Mouse (Mus musculus): ENCODE results near the gene Nfib. TPM values are rescaled to one million over a fixed set of nuclear protein-coding genes. Genes with fewer than 3 reads are reported as not detected.

Gene Nfib
- polyA plus RNA-seq, 1 experiment from 2014 or later = 9.5 TPM

GRCm38 (mm10) chr4:82406511-82406910 is 299.0 kb downstream of the Nfib start:
- no peaks in the 10 kb centered on the region for H3K36me3 ChIP-seq
- H3K4me3 ChIP-seq = no peak overlapping the region
- no peak overlapping the region for H3K4me2 ChIP-seq
- no peaks in the 10 kb centered on the region for H3K27me3 ChIP-seq (replicated peaks)
- H3K4me1 ChIP-seq = no peaks in the 10 kb centered on the region
- H3K27ac ChIP-seq = no peak overlapping the region
- no peaks in the 10 kb centered on the region for H3K9me3 ChIP-seq (replicated peaks)
- no peak for ATAC-seq
- 64% methylated on average over 6 of the region's 6 CpGs for WGBS (ENCODE audit: insufficient replicate concordance)
- no peak overlapping the region for H3K9ac ChIP-seq

- no peaks in the 10 kb centered on the region for H3K9me3 ChIP-seq (replicated peaks)
- H3K36me3 ChIP-seq = no peaks in the 10 kb centered on the region
- H3K27ac ChIP-seq = no peak overlapping the region
- WGBS (ENCODE audit: insufficient replicate concordance) = 72% methylated on average over 5 of the region's 5 CpGs
- no peak overlapping the region for H3K4me2 ChIP-seq
- no peak overlapping the region for H3K4me3 ChIP-seq
- no peaks in the 10 kb centered on the region for H3K27me3 ChIP-seq (replicated peaks)
- H3K9ac ChIP-seq = no peak overlapping the region
- ATAC-seq = no peak
- no peaks in the 10 kb centered on the region for H3K4me1 ChIP-seq
These were observed 299.8 kb downstream of the Nfib start for GRCm38 (mm10) chr4:82405791-82406190.

GRCm38 (mm10) chr4:82403975-82404651 is 301.4 kb downstream of the Nfib start:
- H3K27ac ChIP-seq = no peak overlapping the region
- peaks cover 10% of the 10 kb centered on the region; the same call in 1 of the 2 replicates for H3K4me1 ChIP-seq
- no peak for ATAC-seq

DNA sequence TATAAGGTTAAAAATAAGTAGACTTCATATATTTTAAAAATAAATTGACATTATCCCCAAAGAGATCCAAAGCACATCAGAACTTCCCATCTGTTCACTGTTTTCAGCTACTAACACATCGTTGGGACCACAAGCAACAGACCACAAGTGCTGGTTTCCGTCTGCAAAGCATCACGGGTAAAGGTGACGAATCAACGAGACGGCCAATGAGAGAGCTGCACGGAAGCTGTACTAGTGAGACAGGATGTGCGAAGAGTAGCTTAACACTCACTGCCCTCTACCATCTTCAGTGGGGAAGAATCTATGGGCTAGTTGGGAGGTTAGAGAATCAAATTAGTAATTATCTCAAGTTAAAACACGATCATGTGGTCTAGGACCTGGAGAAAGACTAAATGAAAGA is 302.9 kb downstream of the Nfib start:
- ATAC-seq = no peak
- no peaks in the 10 kb centered on the region for H3K9me3 ChIP-seq (replicated peaks)
- H3K4me1 ChIP-seq = peaks cover 10% of the 10 kb centered on the region; the same call in 1 of the 2 replicates
- H3K36me3 ChIP-seq = no peaks in the 10 kb centered on the region
- H3K27ac ChIP-seq = no peak overlapping the region
- no peaks in the 10 kb centered on the region for H3K27me3 ChIP-seq (replicated peaks)
- H3K4me3 ChIP-seq = no peak overlapping the region
- no peak overlapping the region for H3K4me2 ChIP-seq
- 76% methylated on average over 9 of the region's 9 CpGs for WGBS (ENCODE audit: insufficient replicate concordance)
- no peak overlapping the region for H3K9ac ChIP-seq

More at GRCm38 (mm10) chr4:82403975-82404651, 301.4 kb downstream of the Nfib start:
- Histone ChIP-seq H3K4me2 (no peak overlapping the region), H3K9ac (no peak overlapping the region), H3K9me3 (replicated peaks) (no peaks in the 10 kb centered on the region), H3K4me3 (no peak overlapping the region), H3K36me3 (no peaks in the 10 kb centered on the region), H3K27me3 (replicated peaks) (no peaks in the 10 kb centered on the region)
- whole genome bisulfite sequencing (ENCODE audit: insufficient replicate concordance) = 66% methylated on average over 13 of the region's 13 CpGs

- Histone ChIP-seq H3K4me2 (no peak overlapping the region), H3K9ac (no peak overlapping the region), H3K4me1 (peaks cover 10% of the 10 kb centered on the region; the same call in 1 of the 2 replicates), H3K27ac (no peak overlapping the region), H3K4me3 (no peak overlapping the region), H3K27me3 (replicated peaks) (no peaks in the 10 kb centered on the region), H3K9me3 (replicated peaks) (no peaks in the 10 kb centered on the region), H3K36me3 (no peaks in the 10 kb centered on the region)
- ATAC-seq = no peak
- 46% methylated on average over 3 of the region's 3 CpGs for WGBS (ENCODE audit: insufficient replicate concordance)
These were observed 304.0 kb downstream of the Nfib start for GRCm38 (mm10) chr4:82401450-82402061.

DNA sequence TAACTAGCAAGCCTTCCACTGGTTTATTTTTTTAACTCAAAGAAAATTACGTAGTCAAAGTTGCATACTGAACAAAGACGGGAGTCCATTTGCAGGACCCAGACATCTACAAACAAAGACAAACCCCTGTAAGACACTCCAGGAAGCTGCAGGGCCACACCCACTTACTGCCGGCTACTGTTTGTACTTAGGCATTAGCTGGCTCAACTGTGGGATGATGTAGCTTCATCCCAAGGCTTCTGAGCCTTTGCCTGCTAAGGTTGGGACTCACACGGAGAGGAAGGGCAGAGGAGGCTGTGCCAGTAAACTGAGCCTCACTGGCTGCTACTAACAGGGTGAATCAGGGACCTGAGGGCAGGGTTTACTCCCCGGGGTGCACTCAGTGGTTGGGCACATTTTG is 305.0 kb downstream of the Nfib start:
- no peaks in the 10 kb centered on the region for H3K36me3 ChIP-seq
- WGBS (ENCODE audit: insufficient replicate concordance) = 27% methylated on average over 5 of the region's 5 CpGs
- H3K4me2 ChIP-seq = no peak overlapping the region
- no peak overlapping the region for H3K9ac ChIP-seq
- H3K27ac ChIP-seq = peak overlapping the region; percentile 51; the same call in 1 of the 2 replicates
- no peak for ATAC-seq
- H3K4me1 ChIP-seq = peaks cover 10% of the 10 kb centered on the region; the same call in 1 of the 2 replicates
- H3K27me3 ChIP-seq (replicated peaks) = no peaks in the 10 kb centered on the region
- H3K9me3 ChIP-seq (replicated peaks) = no peaks in the 10 kb centered on the region
- no peak overlapping the region for H3K4me3 ChIP-seq

- WGBS (ENCODE audit: insufficient replicate concordance) = 52% methylated on average over 11 of the region's 11 CpGs
- H3K4me2 ChIP-seq = no peak overlapping the region
- no peaks in the 10 kb centered on the region for H3K9me3 ChIP-seq (replicated peaks)
- H3K9ac ChIP-seq = no peak overlapping the region
- H3K4me3 ChIP-seq = no peak overlapping the region
- H3K36me3 ChIP-seq = no peaks in the 10 kb centered on the region
- H3K27ac ChIP-seq = no peak overlapping the region
- H3K4me1 ChIP-seq = peaks cover 10% of the 10 kb centered on the region; the same call in 1 of the 2 replicates
- H3K27me3 ChIP-seq (replicated peaks) = no peaks in the 10 kb centered on the region
- no peak for ATAC-seq
These were observed 305.9 kb downstream of the Nfib start for GRCm38 (mm10) chr4:82399406-82400380.

- H3K9ac ChIP-seq = no peak overlapping the region
- no peak overlapping the region for H3K4me2 ChIP-seq
- no peak for ATAC-seq
- no peak overlapping the region for H3K27ac ChIP-seq
- H3K27me3 ChIP-seq (replicated peaks) = no peaks in the 10 kb centered on the region
- H3K36me3 ChIP-seq = no peaks in the 10 kb centered on the region
- H3K9me3 ChIP-seq (replicated peaks) = no peaks in the 10 kb centered on the region
- H3K4me3 ChIP-seq = no peak overlapping the region
- H3K4me1 ChIP-seq = peaks cover 13% of the 10 kb centered on the region; the same call in 1 of the 2 replicates
- WGBS (ENCODE audit: insufficient replicate concordance) = 64% methylated on average over 2 of the region's 2 CpGs
These were observed 307.3 kb downstream of the Nfib start for GRCm38 (mm10) chr4:82398282-82398681.

DNA sequence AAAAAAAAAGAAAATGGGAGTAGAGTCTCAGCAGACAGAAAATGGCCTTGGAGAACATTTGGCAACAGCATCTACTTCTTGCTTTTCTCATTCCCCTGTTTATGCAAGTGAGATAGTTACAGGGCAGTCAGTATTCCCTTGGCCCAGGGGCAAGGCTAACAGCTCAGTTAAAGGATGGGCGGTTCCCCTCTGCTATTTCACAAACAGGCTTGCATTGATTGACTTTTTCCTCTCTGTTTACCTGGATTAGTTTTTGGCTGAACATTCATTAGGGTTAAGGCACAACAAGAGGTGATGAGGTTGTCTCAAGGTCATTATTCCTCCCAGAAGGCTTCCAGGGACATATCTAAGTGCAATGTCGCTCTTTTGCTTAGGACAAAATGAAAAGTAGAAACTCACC is 308.7 kb downstream of the Nfib start:
- WGBS (ENCODE audit: insufficient replicate concordance) = 63% methylated on average over 2 of the region's 2 CpGs
- Histone ChIP-seq H3K9me3 (replicated peaks) (no peaks in the 10 kb centered on the region), H3K9ac (no peak overlapping the region), H3K36me3 (no peaks in the 10 kb centered on the region), H3K27me3 (replicated peaks) (no peaks in the 10 kb centered on the region), H3K27ac (no peak overlapping the region), H3K4me1 (peaks cover 13% of the 10 kb centered on the region; the same call in 1 of the 2 replicates), H3K4me3 (no peak overlapping the region), H3K4me2 (no peak overlapping the region)
- ATAC-seq = no peak

DNA sequence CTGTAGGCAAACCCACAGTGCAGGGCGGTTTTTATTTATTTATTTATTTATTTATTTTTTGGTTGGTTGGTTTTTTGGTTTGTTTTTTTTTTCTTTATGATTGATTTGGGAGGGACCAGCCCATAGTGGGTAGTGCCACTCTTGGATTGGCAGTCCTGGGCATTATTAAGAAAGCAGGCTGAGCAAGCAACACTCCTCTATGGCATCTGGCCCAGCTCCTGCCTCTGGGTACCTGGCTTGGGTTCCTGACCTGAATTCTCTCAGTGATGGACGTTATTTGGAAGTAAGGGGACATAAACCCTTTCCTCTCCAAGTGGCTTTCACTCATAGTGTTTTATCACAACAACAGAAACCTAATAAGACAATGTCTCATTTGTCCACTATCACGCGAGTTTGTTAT is 309.5 kb downstream of the Nfib start:
- no peaks in the 10 kb centered on the region for H3K36me3 ChIP-seq
- no peak overlapping the region for H3K27ac ChIP-seq
- H3K4me1 ChIP-seq = peaks cover 13% of the 10 kb centered on the region; the same call in 1 of the 2 replicates
- H3K4me2 ChIP-seq = no peak overlapping the region
- no peak overlapping the region for H3K9ac ChIP-seq
- 69% methylated on average over 4 of the region's 4 CpGs for WGBS (ENCODE audit: insufficient replicate concordance)
- H3K4me3 ChIP-seq = no peak overlapping the region
- no peaks in the 10 kb centered on the region for H3K27me3 ChIP-seq (replicated peaks)
- H3K9me3 ChIP-seq (replicated peaks) = no peaks in the 10 kb centered on the region
- no peak for ATAC-seq

DNA sequence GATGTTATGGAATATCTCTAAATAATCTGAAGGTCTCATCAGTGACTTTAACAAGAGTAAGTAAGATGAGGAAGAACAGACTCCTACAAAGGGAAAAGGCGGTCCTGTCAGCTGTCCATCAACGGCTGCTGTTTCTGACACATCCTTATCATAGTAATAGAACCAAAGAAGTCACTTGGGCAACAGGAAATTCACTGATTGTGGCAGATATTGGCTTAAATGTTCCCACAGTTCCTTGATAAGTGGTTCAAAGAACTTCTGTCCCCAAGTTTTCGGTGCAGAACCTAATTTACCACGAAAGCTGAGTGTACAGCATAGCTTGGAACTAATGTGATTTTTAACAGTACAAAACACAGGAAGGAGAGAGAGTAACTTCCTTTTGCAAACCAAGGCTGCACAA is 311.2 kb downstream of the Nfib start:
- H3K27ac ChIP-seq = no peak overlapping the region
- H3K4me2 ChIP-seq = no peak overlapping the region
- no peak overlapping the region for H3K4me3 ChIP-seq
- H3K4me1 ChIP-seq = peaks cover 3% of the 10 kb centered on the region; the same call in 1 of the 2 replicates
- H3K27me3 ChIP-seq (replicated peaks) = no peaks in the 10 kb centered on the region
- H3K9me3 ChIP-seq (replicated peaks) = no peaks in the 10 kb centered on the region
- WGBS (ENCODE audit: insufficient replicate concordance) = 37% methylated on average over 4 of the region's 4 CpGs
- ATAC-seq = no peak
- H3K36me3 ChIP-seq = no peaks in the 10 kb centered on the region
- H3K9ac ChIP-seq = no peak overlapping the region
